Mouse (Mus musculus) MEL-GATA-1-ER (cell line): ENCODE results near the gene Spi1.
"Not testable (repeated sequence)": the region's sequence is repeated elsewhere in the genome, so short reads cannot be mapped to it uniquely, and the experiment has no call there.

Source experiments
- DNase-seq: peaks from one replicate; pipeline ENCODE4 v3.0.0-alpha.2; 2012; ENCODE audit warnings: low read depth; ENCODE audit errors: extremely low read depth

Gene Spi1

GRCm38 (mm10) chr2:91081775-91082695 lies at the start of gene Spi1:
Gene Spi1 (plus strand): TSS chr2:91082390.
- no peak for DNase-seq

GRCm38 (mm10) chr2:91033000-91033399 lies 49.2 kb upstream of the Spi1 start:
- no peak for DNase-seq

DNA sequence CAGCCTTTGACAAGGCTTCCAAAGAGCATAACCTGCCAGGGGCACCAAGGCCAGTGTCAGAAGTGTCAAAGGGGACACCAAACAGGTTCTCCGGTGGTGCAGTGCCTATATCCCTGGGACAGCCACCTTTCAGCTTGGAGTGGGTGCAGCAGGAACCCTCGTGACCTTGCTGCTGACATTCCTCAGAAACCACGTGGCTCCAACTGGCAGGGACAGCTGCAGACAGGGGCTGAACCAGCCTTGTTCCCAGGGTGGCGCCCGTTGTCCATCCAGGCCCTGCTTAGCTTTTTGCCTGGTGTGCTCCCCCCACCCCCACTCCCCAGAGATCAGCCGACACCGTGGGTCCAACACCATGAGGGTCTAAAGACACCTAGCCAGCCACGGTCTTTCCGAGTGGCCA lies 46.8 kb upstream of the Spi1 start, which contains the start of gene Rapsn:
Gene Rapsn, plus strand, starts transcription at position 236 of the 400 bp plus-strand sequence.
- no peak for DNase-seq

DNA sequence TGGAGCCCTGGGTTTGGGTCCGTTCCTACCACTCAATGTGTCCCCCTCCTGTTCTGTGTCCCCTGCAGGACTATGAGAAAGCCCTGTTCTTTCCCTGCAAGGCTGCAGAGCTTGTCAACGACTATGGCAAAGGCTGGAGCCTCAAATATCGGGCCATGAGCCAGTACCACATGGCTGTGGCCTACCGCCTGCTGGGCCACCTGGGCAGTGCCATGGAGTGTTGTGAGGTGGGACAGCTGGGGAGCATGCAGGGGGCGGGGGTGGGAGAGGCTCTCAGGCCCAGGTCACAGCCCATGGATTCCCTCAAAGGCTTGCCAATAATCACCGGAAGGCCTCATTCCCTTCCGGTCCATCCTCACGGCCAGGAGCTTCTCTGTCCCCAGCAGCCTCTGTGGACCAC lies 40.4 kb upstream of the Spi1 start:
- DNase-seq: no peak

DNA sequence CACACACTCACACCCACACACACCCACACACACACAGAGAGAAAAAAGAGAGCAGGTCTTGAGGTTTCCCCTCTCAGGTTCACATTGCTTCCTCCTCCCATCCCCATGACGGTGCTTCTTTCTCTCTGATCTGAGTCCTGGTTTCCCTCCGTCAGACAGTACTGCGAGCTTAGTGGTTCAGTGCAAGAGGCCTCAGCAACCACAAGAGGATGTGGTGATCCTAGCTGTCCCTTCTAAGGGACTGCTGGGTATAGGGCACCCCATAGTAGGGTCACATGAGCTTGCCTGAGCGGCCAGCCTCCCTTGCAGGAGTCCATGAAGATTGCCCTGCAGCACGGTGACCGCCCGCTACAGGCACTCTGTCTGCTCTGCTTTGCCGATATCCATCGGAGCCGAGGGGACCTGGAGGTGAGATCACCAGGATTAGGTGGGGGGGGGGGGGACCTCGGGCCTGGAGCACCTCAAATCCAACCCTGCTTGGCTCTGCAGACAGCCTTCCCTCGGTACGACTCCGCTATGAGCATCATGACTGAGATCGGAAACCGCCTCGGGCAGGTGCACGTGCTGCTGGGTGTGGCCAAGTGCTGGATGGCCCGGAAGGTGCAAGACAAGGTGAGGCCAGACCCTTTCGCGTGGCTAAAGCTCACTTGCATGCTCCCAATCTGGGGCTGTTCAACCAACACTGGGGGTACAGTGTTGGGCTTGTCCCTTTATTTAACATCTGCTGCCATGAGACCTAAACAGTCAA lies 39.4 kb upstream of the Spi1 start:
- DNase-seq: no peak

DNA sequence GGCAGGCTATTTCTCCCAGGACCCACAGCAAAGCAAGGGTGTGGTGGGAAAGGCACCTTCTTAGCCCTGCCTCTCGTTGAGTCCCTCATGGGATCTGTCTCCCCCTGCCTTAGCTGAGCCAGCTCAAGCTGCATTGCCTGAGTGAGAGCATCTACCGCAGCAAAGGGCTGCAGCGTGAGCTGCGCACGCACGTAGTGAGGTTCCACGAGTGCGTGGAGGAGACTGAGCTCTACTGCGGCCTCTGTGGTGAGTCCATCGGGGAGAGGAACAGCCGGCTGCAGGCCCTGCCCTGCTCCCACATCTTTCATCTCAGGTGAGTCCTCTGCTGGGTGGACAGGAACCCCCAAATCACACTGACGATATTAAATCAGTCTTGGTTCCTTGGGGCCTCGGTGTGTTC lies 37.5 kb upstream of the Spi1 start:
- DNase-seq: no peak

DNA sequence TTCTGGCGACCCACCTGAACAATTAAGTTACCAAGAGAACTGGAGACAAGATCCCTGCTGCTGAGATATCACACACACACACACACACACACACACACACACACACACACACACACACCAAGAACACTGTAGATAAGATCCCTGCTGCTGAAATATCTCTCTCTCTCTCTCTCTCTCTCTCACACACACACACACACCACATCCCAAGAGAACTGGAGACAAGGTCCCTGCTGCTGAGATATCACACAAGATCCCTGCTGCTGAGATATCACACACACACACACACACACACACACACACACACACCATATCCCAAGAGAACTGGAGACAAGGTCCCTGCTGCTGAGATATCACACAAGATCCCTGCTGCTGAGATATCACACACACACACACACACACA lies 36.4 kb upstream of the Spi1 start:
- DNase-seq: not testable (repeated sequence)

DNA sequence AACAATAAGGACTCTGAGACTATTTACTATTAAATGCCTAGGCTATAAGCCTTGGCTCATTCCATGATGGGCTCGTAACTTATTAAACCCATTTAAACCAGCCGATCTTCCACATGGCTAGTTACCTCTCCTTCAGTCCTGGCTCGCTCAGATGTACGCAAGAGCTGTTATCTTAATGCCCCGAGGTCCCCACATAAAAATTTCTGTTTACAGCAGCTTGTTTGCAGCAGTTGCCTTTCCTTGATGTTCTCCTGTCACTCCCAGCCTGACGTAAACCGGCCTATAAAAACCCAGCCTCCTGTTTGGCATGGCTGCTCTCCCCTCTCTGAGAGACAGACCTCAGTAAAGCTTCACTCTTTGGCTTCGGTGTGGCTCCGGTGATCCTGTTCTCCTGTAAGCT lies 34.8 kb upstream of the Spi1 start:
- DNase-seq: no peak

GRCm38 (mm10) chr2:91051917-91052316 lies 30.3 kb upstream of the Spi1 start:
- DNase-seq: no peak

GRCm38 (mm10) chr2:91052752-91053151 lies 29.4 kb upstream of the Spi1 start:
- no peak for DNase-seq

GRCm38 (mm10) chr2:91053181-91053933 lies 28.8 kb upstream of the Spi1 start:
- no peak for DNase-seq

GRCm38 (mm10) chr2:91053934-91054382 lies 28.2 kb upstream of the Spi1 start, which contains the start of gene Psmc3:
Gene Psmc3 (plus strand): TSS chr2:91054009.
- DNase-seq: peak; percentile 83

- no peak for DNase-seq
These were observed 23.8 kb upstream of the Spi1 start for GRCm38 (mm10) chr2:91058435-91058834.

DNA sequence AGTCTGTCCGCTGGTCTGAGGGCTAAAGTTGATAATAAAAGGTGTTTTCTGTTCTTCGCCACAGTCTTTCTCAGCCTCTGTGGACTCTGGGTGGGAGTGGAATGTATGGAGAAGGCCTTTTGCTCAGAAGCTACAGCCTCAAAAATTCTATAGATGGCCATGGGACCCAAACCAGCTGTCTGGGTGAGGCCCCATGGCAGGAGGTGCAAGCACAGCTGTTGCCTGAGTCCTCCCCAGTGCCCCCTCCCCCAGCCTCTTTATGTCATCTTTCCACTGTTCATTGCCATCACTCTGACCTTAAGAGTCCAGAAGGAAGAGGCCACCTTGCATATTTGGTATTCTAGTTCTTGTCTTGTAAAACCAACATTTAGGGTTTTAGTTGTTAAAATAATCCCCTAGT lies 22.8 kb upstream of the Spi1 start:
- DNase-seq: no peak

DNA sequence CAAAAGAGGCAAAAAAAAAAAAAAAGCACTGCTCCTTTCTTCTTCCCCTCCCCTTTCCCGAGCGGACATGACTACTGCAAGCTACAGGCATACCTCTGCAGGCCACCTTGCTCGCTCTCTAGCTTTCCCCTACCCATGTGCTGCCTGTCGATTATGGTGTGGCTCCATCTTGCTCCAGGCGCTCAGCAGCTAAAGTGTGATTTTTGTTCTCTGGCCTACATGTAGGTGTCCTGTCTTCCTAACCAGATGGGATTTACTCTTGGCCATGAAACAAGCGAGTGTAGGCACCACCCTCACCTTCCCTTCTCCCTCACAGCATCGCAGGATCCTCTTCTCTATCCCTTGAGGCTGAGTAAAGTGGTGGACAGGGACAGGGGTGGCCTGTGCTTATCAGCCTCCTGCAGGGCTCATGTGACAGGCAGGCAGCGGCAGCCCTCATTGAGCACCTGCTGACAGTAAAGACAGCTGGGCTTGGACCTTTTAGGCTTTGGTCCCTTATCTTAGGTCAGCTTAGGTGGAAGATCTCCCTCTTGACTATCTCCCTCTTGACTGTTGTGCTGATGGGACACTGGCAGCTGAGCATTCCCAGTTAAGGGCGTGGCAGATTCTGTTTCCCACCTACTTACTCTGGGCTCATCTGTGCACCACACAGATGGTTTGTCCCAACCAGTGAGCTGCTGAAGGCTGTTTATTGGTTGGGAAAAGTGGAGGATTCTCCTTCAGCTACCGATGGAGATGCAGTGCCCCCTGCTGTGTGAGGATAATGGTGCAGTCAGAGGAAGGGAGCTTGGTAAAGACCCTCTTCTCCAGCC lies 21.4 kb upstream of the Spi1 start:
- no peak for DNase-seq

DNA sequence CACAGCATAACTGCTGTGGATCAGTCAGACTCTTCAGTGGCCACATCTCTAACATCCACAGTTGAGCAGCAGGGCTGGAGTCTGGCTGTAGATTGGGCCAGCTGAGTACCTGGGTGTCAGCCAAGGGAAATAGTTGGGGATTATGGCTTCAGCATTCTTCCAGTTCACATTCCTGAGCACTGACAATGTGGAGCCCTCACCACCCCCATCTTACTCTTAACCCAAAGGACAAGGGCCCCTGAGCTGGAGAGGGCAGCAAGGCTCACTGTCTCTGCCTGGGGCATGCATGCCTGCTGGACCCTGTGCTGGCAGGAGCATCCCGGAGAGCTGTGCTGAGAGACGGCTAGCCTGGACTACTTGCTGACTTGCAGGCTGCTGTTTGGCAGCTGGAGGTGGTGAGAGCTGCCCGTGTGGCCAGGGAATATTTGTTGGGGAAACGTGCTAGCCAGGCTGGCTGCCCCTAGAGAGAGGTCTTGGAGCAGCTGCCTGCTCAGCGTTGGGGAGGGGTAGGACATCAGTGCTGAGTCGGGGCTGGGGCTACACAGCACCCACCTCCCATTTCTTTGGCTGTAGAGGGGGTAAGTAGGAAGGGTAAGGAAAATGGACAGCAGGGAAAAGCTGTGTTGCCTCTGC lies 20.2 kb upstream of the Spi1 start:
- no peak for DNase-seq

DNA sequence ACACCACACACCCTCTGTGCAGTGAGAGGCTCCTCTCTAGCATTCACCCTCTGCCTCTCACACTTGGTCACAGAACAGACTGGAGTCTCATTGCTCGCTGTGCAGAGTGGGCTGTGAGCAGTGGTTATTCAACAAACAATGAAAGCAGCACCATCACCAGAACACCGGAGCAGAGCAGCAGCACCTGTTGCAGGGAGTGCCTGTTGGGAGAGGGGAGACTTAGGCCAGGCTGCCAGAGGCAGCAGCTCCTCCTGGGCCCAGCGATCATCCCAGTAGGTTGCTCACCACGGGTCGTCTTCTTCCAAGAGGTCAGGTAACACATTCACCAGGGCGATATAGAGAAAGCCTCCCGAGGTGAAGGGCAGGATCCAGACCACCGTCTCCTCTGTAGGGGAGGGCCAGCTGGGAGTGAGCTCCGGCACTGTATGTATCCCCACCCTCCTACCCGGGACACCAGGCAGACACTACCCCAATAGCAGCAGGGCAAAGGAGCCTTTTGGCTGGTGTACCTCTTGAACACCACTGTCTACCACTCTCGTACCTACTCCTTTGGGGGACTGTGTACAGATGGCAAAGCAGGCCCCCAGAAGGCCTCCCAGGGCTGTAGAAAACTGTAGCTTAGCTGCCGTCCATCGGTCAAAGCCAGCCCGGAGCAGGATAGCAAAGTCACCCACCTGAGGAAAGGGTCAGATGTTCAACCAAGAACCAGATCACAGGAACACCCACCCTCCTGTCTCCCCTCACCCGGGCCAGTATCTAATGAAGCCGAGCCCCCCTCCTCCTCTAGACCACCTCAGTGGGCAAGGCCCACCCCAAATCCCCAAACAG lies 19.2 kb upstream of the Spi1 start:
- no peak for DNase-seq

DNA sequence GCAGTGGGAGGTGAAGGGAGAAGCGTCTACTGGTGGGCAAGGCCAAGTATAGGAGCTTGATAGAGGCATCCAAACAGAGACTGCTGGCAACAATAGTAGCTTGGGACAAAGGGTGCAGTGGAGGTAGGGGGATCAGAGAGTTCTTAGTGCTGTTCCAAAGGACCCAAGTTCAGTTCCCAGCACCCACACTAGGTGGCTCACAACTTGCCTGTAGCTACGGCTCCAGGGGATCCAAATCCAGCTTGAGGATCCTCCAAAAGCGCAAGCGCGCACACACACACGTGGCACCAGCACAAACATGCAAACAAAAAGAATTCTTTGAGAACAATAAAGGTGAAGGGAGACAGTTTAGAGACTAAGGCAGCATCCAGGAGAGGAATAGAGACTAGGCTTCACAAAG lies 18.0 kb upstream of the Spi1 start:
- no peak for DNase-seq

- no peak for DNase-seq
These were observed 16.6 kb upstream of the Spi1 start for GRCm38 (mm10) chr2:91065544-91065943.
